Mouse (Mus musculus): ENCODE measurements around the gene Lim2. TPM values are rescaled to one million over a fixed set of nuclear protein-coding genes. Genes with fewer than 3 reads are reported as not detected.

Lim2 gene
- total and polyA plus RNA-seq, 3 experiments: not detected

Small RNA genes within 50 kb of the gene (microRNA-seq; reads per million reads assigned to microRNA genes)
- gene Mir7051: 3.3 to 3.7 reads per million in 2 experiments

Other genes with a start within 250 kb of the Lim2 start
- 10 to 100 TPM; 19.1 to 20.6 TPM for gene Zfp715, start 114.4 kb upstream of the Lim2 start, total RNA-seq (2021)
- gene Zfp715, start 114.4 kb upstream of the Lim2 start, polyA plus RNA-seq (2012; rRNA removed): 1.4 and 1.8 TPM in 2 replicates
- not detected for gene Siglecf, start 76.3 kb upstream of the Lim2 start, total RNA-seq (2021)
- gene Siglecf, start 76.3 kb upstream of the Lim2 start, polyA plus RNA-seq (2012; rRNA removed): 0.04 and 0.18 TPM in 2 replicates
- gene Siglecg, start 19.5 kb upstream of the Lim2 start, total RNA-seq (2021): under 1 TPM in 1 of 2 experiments, not detected in 1; 0.17 TPM
- gene Siglecg, start 19.5 kb upstream of the Lim2 start, polyA plus RNA-seq (2012; rRNA removed): 0.58 and 1.0 TPM in 2 replicates
- gene Nkg7, start 9.4 kb downstream of the Lim2 start, total RNA-seq (2021): 1 to 10 TPM in 1 of 2 experiments, under 1 TPM in 1; 0.61 to 1.2 TPM
- gene Nkg7, start 9.4 kb downstream of the Lim2 start, polyA plus RNA-seq (2012; rRNA removed): 2.1 and 2.6 TPM in 2 replicates
- gene Cldnd2, start 13.1 kb downstream of the Lim2 start, total RNA-seq (2021): not detected
- not detected in 2 replicates for gene Cldnd2, start 13.1 kb downstream of the Lim2 start, polyA plus RNA-seq (2012; rRNA removed)
- gene Etfb, start 16.4 kb downstream of the Lim2 start, total RNA-seq (2021): 100 to 1,000 TPM; 367 to 728 TPM
- 33.7 and 44.2 TPM in 2 replicates for gene Etfb, start 16.4 kb downstream of the Lim2 start, polyA plus RNA-seq (2012; rRNA removed)
- gene Gm45233, start 16.5 kb downstream of the Lim2 start, total RNA-seq (2021): 1 to 10 TPM in 1 of 2 experiments, under 1 TPM in 1; 0.58 to 1.5 TPM
- gene Gm45233, start 16.5 kb downstream of the Lim2 start, polyA plus RNA-seq (2012; rRNA removed): 1.7 and 4.6 TPM in 2 replicates
- gene Vsig10l, start 35.5 kb downstream of the Lim2 start, total RNA-seq (2021): 1 to 10 TPM; 2.2 to 2.8 TPM
- gene Vsig10l, start 35.5 kb downstream of the Lim2 start, polyA plus RNA-seq (2012; rRNA removed): 7.9 and 10.9 TPM in 2 replicates
- gene Iglon5, start 62.4 kb downstream of the Lim2 start, total RNA-seq (2021): 1 to 10 TPM; 2.2 to 3.3 TPM
- 3.3 and 4.4 TPM in 2 replicates for gene Iglon5, start 62.4 kb downstream of the Lim2 start, polyA plus RNA-seq (2012; rRNA removed)
- gene 4931406B18Rik, start 78.3 kb downstream of the Lim2 start, total RNA-seq (2021): not detected
- not detected in 2 replicates for gene 4931406B18Rik, start 78.3 kb downstream of the Lim2 start, polyA plus RNA-seq (2012; rRNA removed)
- gene Cd33, start 116.8 kb downstream of the Lim2 start, total RNA-seq (2021): 1 to 10 TPM; 3.1 to 4.5 TPM
- 3.8 and 6.1 TPM in 2 replicates for gene Cd33, start 116.8 kb downstream of the Lim2 start, polyA plus RNA-seq (2012; rRNA removed)
- 1 to 10 TPM; 2.0 to 3.1 TPM for gene Zfp658, start 134.6 kb downstream of the Lim2 start, total RNA-seq (2021)
- 0.52 and 0.71 TPM in 2 replicates for gene Zfp658, start 134.6 kb downstream of the Lim2 start, polyA plus RNA-seq (2012; rRNA removed)
- gene Zfp719, start 151.9 kb downstream of the Lim2 start, total RNA-seq (2021): 10 to 100 TPM; 12.8 to 18.1 TPM
- gene Zfp719, start 151.9 kb downstream of the Lim2 start, polyA plus RNA-seq (2012; rRNA removed): 0.27 and 0.47 TPM in 2 replicates
- not detected for gene Zfp819, start 179.5 kb downstream of the Lim2 start, total RNA-seq (2021)
- gene Zfp819, start 179.5 kb downstream of the Lim2 start, polyA plus RNA-seq (2012; rRNA removed): not detected in 2 replicates
- gene Ceacam18, start 207.0 kb downstream of the Lim2 start, total RNA-seq (2021): not detected
- gene Ceacam18, start 207.0 kb downstream of the Lim2 start, polyA plus RNA-seq (2012; rRNA removed): not detected in 2 replicates
- gene Siglece, start 232.5 kb downstream of the Lim2 start, total RNA-seq (2021): 1 to 10 TPM; 3.5 to 5.0 TPM
- gene Siglece, start 232.5 kb downstream of the Lim2 start, polyA plus RNA-seq (2012; rRNA removed): 3.6 and 5.3 TPM in 2 replicates
- 10 to 100 TPM in 1 of 2 experiments, 1 to 10 TPM in 1; 9.9 to 10.4 TPM for gene Ctu1, start 244.3 kb downstream of the Lim2 start, total RNA-seq (2021)
- 20.1 and 21.3 TPM in 2 replicates for gene Ctu1, start 244.3 kb downstream of the Lim2 start, polyA plus RNA-seq (2012; rRNA removed)